Mouse (Mus musculus): ENCODE data around the gene Cep68. TPM values are rescaled to one million over a fixed set of nuclear protein-coding genes. Genes with fewer than 3 reads are reported as not detected.

Cep68 gene
- polyA plus RNA-seq, 1 experiment from 2014 or later: 26.5 TPM

DNA sequence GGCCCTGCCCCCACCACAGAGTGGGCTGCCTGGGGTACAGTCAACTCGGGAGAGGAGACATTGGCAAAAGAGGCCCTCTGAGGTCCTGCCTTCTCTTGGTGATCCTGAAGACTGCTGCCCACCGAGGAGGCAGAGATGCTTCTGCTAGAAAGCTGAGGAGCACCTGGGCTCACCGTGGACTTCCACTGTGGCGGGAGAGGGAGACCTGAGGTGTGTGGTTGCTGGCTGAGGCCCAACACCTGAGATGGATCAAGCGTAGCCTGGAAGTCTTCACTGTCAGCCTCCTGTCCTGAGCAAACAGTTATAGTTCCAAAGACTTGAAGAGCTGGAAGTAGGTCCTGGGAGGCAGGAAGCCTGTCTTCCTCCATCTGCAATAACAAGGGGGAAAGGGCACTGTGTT is 8.9 kb downstream of the Cep68 start:
- H3K36me3 ChIP-seq: peaks cover 54% of the 10 kb centered on the region
- H3K4me2 ChIP-seq: no peak overlapping the region
- H3K4me3 ChIP-seq (replicated peaks): no peak overlapping the region
- no peaks in the 10 kb centered on the region for H3K27me3 ChIP-seq (replicated peaks)
- peaks cover 17% of the 10 kb centered on the region for H3K4me1 ChIP-seq
- H3K9ac ChIP-seq (replicated peaks): no peak overlapping the region
- no peak for ATAC-seq (ENCODE audit: low FRiP score)
- 92% methylated on average over 5 of the region's 5 CpGs for WGBS
- no peak overlapping the region for H3K27ac ChIP-seq (replicated peaks)
- H3K9me3 ChIP-seq (replicated peaks): no peaks in the 10 kb centered on the region

DNA sequence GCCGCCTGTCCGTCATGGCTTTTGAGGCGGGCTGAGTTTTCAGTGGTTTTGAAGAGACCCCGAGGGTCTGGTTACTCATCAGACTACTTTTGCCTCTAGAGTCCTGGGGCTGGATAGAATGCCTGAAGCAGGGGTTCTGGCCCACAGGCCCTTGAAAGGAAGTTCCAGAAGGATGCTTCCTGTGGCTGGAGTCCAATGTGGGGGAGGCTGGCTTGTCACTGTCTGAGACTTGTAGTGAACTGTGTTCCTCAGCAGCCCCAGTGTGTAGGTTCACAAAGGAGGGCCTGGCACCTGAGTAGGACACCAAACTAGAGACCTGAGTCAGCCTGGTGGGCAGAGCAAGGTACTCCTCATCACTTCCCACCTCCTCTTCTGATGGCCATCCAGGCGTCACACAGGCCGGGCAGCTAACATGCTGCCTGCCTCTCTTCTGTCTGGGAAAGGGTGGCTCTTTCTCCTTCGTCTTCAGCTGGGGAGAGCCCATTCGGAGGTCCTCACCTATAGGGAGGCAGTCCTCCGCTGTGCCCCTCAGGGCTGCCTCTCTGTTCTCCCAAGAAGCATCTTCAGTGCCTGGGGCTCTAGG is 9.9 kb downstream of the Cep68 start:
- no peak overlapping the region for H3K4me3 ChIP-seq (replicated peaks)
- 93% methylated on average over 9 of the region's 9 CpGs for WGBS
- H3K9ac ChIP-seq (replicated peaks): no peak overlapping the region
- no peaks in the 10 kb centered on the region for H3K27me3 ChIP-seq (replicated peaks)
- H3K4me1 ChIP-seq: peaks cover 12% of the 10 kb centered on the region; the same call in 1 of the 2 replicates
- no peak for ATAC-seq (ENCODE audit: low FRiP score)
- no peak overlapping the region for H3K27ac ChIP-seq (replicated peaks)
- H3K9me3 ChIP-seq (replicated peaks): no peaks in the 10 kb centered on the region
- no peak overlapping the region for H3K4me2 ChIP-seq
- H3K36me3 ChIP-seq: peaks cover 64% of the 10 kb centered on the region

DNA sequence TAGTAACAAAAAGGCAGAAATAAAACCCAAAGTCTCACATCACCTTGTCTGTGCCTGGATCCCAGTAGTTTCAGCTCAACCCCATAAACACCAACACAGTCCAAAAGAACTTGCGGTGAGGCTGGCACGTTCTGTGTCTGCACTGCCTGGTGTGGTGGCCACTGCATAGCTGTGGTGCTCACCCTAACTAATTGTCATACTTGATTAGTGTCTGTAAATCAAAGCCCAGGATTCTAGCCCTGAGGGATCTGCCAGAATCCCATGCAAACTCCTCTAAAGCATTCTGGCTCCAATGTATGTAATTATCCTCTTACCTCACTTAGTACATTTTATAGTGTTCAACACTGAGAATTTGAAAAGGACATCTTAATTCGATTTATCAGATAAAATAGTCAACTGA is 11.3 kb downstream of the Cep68 start:
- H3K4me2 ChIP-seq: no peak overlapping the region
- H3K9me3 ChIP-seq (replicated peaks): no peaks in the 10 kb centered on the region
- no peaks in the 10 kb centered on the region for H3K27me3 ChIP-seq (replicated peaks)
- H3K9ac ChIP-seq (replicated peaks): no peak overlapping the region
- 0 out of 2 replicates have a peak, but pooled peaks cover 3% of the 10 kb centered on the region for H3K4me1 ChIP-seq
- no peak overlapping the region for H3K4me3 ChIP-seq (replicated peaks)
- no peak overlapping the region for H3K27ac ChIP-seq (replicated peaks)
- H3K36me3 ChIP-seq: peaks cover 72% of the 10 kb centered on the region
- WGBS: 95% methylated on average over 3 of the region's 3 CpGs
- no peak for ATAC-seq (ENCODE audit: low FRiP score)

DNA sequence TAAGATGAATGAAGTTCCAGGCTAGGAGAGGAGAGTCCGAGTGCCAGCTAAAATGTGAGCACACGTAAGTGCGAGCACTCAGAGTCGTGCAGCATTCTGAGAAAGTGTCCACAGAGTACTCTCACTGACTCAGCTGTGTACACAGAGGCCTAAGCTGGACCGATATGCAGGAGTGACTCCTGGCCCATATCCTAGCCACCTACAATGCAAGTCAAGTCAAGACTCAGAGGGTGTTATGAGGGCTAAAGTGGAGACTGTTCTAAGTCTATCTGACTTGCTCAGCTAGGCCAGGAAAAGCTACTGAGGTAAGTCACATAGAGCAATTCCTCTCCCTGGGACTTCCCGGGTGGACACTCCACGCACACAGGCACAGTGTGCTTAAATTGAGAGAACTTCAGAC is 12.2 kb downstream of the Cep68 start:
- Histone ChIP-seq H3K36me3 (peaks cover 80% of the 10 kb centered on the region), H3K9me3 (replicated peaks) (no peaks in the 10 kb centered on the region), H3K4me1 (0 out of 2 replicates have a peak, but pooled peaks cover 3% of the 10 kb centered on the region), H3K27me3 (replicated peaks) (no peaks in the 10 kb centered on the region), H3K27ac (replicated peaks) (no peak overlapping the region), H3K4me3 (replicated peaks) (no peak overlapping the region), H3K4me2 (no peak overlapping the region), H3K9ac (replicated peaks) (no peak overlapping the region)
- WGBS: 97% methylated on average over 7 of the region's 7 CpGs
- ATAC-seq (ENCODE audit: low FRiP score): no peak

DNA sequence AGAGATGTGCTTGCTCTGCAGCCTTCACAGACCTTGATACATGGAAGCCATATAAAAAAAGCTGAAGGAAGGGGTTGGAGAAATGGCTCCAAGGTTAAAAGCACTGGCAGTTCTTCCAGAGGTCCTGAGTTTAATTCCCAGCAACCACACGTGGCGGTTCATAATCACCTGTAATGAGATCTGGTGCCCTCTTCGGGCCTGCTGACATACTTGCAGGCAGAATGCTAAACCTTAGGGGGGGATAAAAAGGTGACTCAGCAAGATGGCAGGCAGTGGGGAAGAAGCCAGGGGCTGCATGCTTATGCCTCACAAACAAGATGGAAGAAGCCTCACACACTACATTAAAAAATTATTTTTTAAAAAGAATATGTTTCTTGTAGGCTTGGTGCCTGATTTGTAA is 15.0 kb downstream of the Cep68 start:
- Histone ChIP-seq H3K4me1 (no peaks in the 10 kb centered on the region), H3K4me3 (replicated peaks) (no peak overlapping the region), H3K36me3 (peaks cover 80% of the 10 kb centered on the region), H3K4me2 (no peak overlapping the region), H3K9ac (replicated peaks) (no peak overlapping the region), H3K9me3 (replicated peaks) (no peaks in the 10 kb centered on the region), H3K27ac (replicated peaks) (no peak overlapping the region), H3K27me3 (replicated peaks) (no peaks in the 10 kb centered on the region)
- no peak for ATAC-seq (ENCODE audit: low FRiP score)
- 59% methylated on average over 3 of the region's 3 CpGs for WGBS

- peaks cover 4% of the 10 kb centered on the region; the same call in 1 of the 2 replicates for H3K4me1 ChIP-seq
- no peak overlapping the region for H3K4me3 ChIP-seq (replicated peaks)
- no peaks in the 10 kb centered on the region for H3K9me3 ChIP-seq (replicated peaks)
- H3K27me3 ChIP-seq (replicated peaks): no peaks in the 10 kb centered on the region
- H3K4me2 ChIP-seq: no peak overlapping the region
- ATAC-seq (ENCODE audit: low FRiP score): no peak
- H3K27ac ChIP-seq (replicated peaks): peak overlapping the region; percentile 64
- WGBS: 89% methylated on average over 4 of the region's 5 CpGs
- peaks cover 80% of the 10 kb centered on the region for H3K36me3 ChIP-seq
- H3K9ac ChIP-seq (replicated peaks): no peak overlapping the region
Measured at GRCm38 (mm10) chr11:20232016-20232755, 17.0 kb downstream of the Cep68 start.

- H3K27me3 ChIP-seq (replicated peaks): no peaks in the 10 kb centered on the region
- peak overlapping the region; percentile 64 for H3K27ac ChIP-seq (replicated peaks)
- no peak for ATAC-seq (ENCODE audit: low FRiP score)
- H3K4me3 ChIP-seq (replicated peaks): no peak overlapping the region
- H3K4me2 ChIP-seq: no peak overlapping the region
- H3K36me3 ChIP-seq: peaks cover 72% of the 10 kb centered on the region
- peaks cover 4% of the 10 kb centered on the region; the same call in 1 of the 2 replicates for H3K4me1 ChIP-seq
- no peak overlapping the region for H3K9ac ChIP-seq (replicated peaks)
- WGBS: 43% methylated on average over 8 of the region's 8 CpGs
- H3K9me3 ChIP-seq (replicated peaks): no peaks in the 10 kb centered on the region
Measured at GRCm38 (mm10) chr11:20231128-20231878, 17.9 kb downstream of the Cep68 start.

GRCm38 (mm10) chr11:20230286-20230685 is 18.9 kb downstream of the Cep68 start:
- H3K36me3 ChIP-seq: peaks cover 72% of the 10 kb centered on the region

DNA sequence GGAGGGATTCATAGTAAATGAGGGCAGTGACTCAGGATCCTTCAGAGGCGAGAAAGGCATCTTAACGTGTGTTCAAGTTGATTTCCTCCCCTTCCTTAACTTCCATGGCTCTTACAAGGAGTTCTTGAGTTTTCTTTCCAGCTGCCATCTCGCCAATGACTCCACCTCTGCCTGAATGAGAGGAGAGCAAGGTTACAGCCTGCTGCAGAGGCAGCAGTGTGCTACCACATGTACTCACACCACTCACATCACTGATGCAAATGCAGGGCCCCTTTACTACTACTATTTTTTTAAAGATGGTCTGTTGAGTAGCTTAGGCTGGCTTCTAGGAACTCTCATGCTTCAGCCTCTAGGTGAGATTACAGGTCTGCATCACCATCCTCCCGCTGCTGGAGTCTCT is 19.9 kb downstream of the Cep68 start:
- Histone ChIP-seq H3K27me3 (replicated peaks) (no peaks in the 10 kb centered on the region), H3K36me3 (peaks cover 70% of the 10 kb centered on the region), H3K4me1 (peaks cover 4% of the 10 kb centered on the region; the same call in 1 of the 2 replicates), H3K27ac (replicated peaks) (no peak overlapping the region), H3K4me2 (no peak overlapping the region), H3K9me3 (replicated peaks) (no peaks in the 10 kb centered on the region), H3K9ac (replicated peaks) (no peak overlapping the region), H3K4me3 (replicated peaks) (no peak overlapping the region)
- WGBS: 93% methylated on average over 4 of the region's 4 CpGs
- ATAC-seq (ENCODE audit: low FRiP score): no peak

More at GRCm38 (mm10) chr11:20230286-20230685, 18.9 kb downstream of the Cep68 start:
- ATAC-seq (ENCODE audit: low FRiP score): no peak
- Histone ChIP-seq H3K27ac (replicated peaks) (no peak overlapping the region), H3K4me2 (no peak overlapping the region), H3K9ac (replicated peaks) (no peak overlapping the region), H3K27me3 (replicated peaks) (no peaks in the 10 kb centered on the region), H3K4me1 (peaks cover 4% of the 10 kb centered on the region; the same call in 1 of the 2 replicates), H3K4me3 (replicated peaks) (no peak overlapping the region), H3K9me3 (replicated peaks) (no peaks in the 10 kb centered on the region)
- 87% methylated on average over 1 of the region's 1 CpGs for WGBS

- ATAC-seq (ENCODE audit: low FRiP score): no peak
Measured at GRCm38 (mm10) chr11:20228666-20229065, 20.6 kb downstream of the Cep68 start.

GRCm38 (mm10) chr11:20225938-20226337 is 23.3 kb downstream of the Cep68 start:
- Histone ChIP-seq H3K36me3 (peaks cover 64% of the 10 kb centered on the region), H3K4me3 (replicated peaks) (no peak overlapping the region), H3K4me1 (peaks cover 4% of the 10 kb centered on the region; the same call in 1 of the 2 replicates), H3K9me3 (replicated peaks) (no peaks in the 10 kb centered on the region), H3K27me3 (replicated peaks) (no peaks in the 10 kb centered on the region), H3K4me2 (no peak overlapping the region), H3K27ac (replicated peaks) (no peak overlapping the region), H3K9ac (replicated peaks) (no peak overlapping the region)
- WGBS: 97% methylated on average over 4 of the region's 4 CpGs
- ATAC-seq (ENCODE audit: low FRiP score): no peak

More at GRCm38 (mm10) chr11:20228666-20229065, 20.6 kb downstream of the Cep68 start:
- H3K4me1 ChIP-seq: peaks cover 4% of the 10 kb centered on the region; the same call in 1 of the 2 replicates
- H3K36me3 ChIP-seq: peaks cover 71% of the 10 kb centered on the region
- no peak overlapping the region for H3K9ac ChIP-seq (replicated peaks)
- H3K4me2 ChIP-seq: no peak overlapping the region
- H3K4me3 ChIP-seq (replicated peaks): no peak overlapping the region
- H3K27me3 ChIP-seq (replicated peaks): no peaks in the 10 kb centered on the region
- H3K27ac ChIP-seq (replicated peaks): no peak overlapping the region
- no peaks in the 10 kb centered on the region for H3K9me3 ChIP-seq (replicated peaks)
- 86% methylated on average over 5 of the region's 5 CpGs for WGBS
